Mouse (Mus musculus) neural tube, embryonic 10.5 days (tissue): ENCODE measurements around the gene Gng11.

Experiments
- DNase-seq: peaks from one replicate; pipeline ENCODE4 v3.0.0-alpha.2; 2017; ENCODE audit warnings: low spot score; ENCODE audit errors: extremely low spot score

Gene Gng11

GRCm38 (mm10) chr6:4003890-4004306 is at the start of gene Gng11:
Gng11 (plus strand) TSS chr6:4003904.
- DNase-seq, result peak; percentile 62

- DNase-seq, result no peak
Observed at GRCm38 (mm10) chr6:3954969-3955368, 48.7 kb upstream of the Gng11 start.

GRCm38 (mm10) chr6:3967676-3968626 is 35.8 kb upstream of the Gng11 start:
- peak; percentile 25 for DNase-seq

GRCm38 (mm10) chr6:3973679-3974078 is 30.0 kb upstream of the Gng11 start:
- no peak for DNase-seq

- DNase-seq, result no peak
Observed at GRCm38 (mm10) chr6:3982661-3983284, 20.9 kb upstream of the Gng11 start.

GRCm38 (mm10) chr6:3988750-3989149 is 15.0 kb upstream of the Gng11 start, which contains the start of gene Tfpi2:
Tfpi2 (minus strand) TSS chr6:3988919.
- DNase-seq, result no peak

GRCm38 (mm10) chr6:3993492-3993891 is 10.2 kb upstream of the Gng11 start, which contains the start of gene Gngt1:
Gngt1 (plus strand) TSS chr6:3993792.
- DNase-seq, result no peak

- DNase-seq, result no peak
Observed at GRCm38 (mm10) chr6:3998089-3998488, 5.6 kb upstream of the Gng11 start.

- DNase-seq, result no peak
Observed at GRCm38 (mm10) chr6:3999296-3999695, 4.4 kb upstream of the Gng11 start.

GRCm38 (mm10) chr6:4000716-4001115 is 3.0 kb upstream of the Gng11 start:
- no peak for DNase-seq

- DNase-seq, result no peak
Observed at GRCm38 (mm10) chr6:4003445-4003844, 259 bp upstream of the Gng11 start.

GRCm38 (mm10) chr6:4004808-4005207 is 1.1 kb downstream of the Gng11 start:
- no peak for DNase-seq

- DNase-seq, result no peak
Observed at GRCm38 (mm10) chr6:4008501-4009040, 4.9 kb downstream of the Gng11 start.

GRCm38 (mm10) chr6:4009548-4009947 is 5.8 kb downstream of the Gng11 start:
- DNase-seq, result no peak

GRCm38 (mm10) chr6:4022645-4023044 is 18.9 kb downstream of the Gng11 start:
- DNase-seq, result no peak

GRCm38 (mm10) chr6:4026367-4026766 is 22.7 kb downstream of the Gng11 start:
- no peak for DNase-seq

GRCm38 (mm10) chr6:4030956-4031355 is 27.3 kb downstream of the Gng11 start:
- no peak for DNase-seq

- no peak for DNase-seq
Observed at GRCm38 (mm10) chr6:4041821-4042220, 38.1 kb downstream of the Gng11 start.

- DNase-seq, result no peak
Observed at GRCm38 (mm10) chr6:4047200-4047599, 43.5 kb downstream of the Gng11 start.

GRCm38 (mm10) chr6:4052843-4053242 is 49.1 kb downstream of the Gng11 start:
- no peak for DNase-seq

- no peak for DNase-seq
Observed at GRCm38 (mm10) chr6:4054387-4054786, 50.7 kb downstream of the Gng11 start.
